Mouse (Mus musculus): ENCODE data around the gene Gm10799.
"Not testable (repeated sequence)": the region's sequence is repeated elsewhere in the genome, so short reads cannot be mapped to it uniquely, and the experiment has no call there.

Gene Gm10799

DNA sequence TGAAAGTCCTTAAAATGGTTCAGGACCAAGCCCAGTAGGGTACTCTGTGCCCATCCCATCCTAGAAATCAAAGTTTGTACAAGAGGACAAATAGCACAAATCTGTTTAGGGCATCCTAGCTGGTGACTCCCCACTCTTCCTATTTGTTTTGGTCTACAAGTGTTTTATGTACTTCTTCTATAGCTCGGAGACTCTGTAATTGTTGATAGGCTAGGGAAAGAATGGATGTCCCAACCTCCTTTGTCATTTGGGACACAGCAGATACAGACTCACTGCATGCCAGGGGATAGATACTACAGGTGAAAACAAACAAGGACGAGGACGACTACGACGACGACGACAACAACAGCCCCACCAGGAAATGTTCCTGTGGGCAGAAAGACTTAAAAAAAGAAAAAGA is at the start of gene Gm10799:
TSS of gene Gm10799 (minus strand) at position 101 of the 400 bp plus-strand sequence.
- in situ Hi-C loops (cut with MboI; ENCODE audit: low sequenced_read_pairs) = not testable (repeated sequence)

DNA sequence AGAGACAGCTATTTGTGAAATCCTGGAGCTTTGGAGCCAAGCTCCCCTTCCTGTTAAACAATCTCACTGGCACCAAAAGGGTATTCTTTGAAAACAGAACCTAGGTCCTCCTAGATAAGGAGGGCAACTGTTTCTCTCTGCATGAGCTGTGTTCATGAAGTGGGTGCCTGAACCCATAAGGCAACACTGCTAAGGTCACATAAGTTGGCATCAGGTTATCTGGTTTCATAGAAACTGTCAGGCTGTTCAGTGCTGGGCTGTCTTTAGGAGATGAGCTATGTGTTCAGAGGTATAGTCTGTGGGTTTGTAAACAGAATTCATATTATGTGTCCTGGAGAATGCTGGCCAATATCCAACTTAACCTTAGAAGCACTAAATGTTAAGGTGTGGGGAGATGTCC is 48.8 kb upstream of the Gm10799 start:
- in situ Hi-C loops (cut with MboI; ENCODE audit: low sequenced_read_pairs) = not testable (repeated sequence)

DNA sequence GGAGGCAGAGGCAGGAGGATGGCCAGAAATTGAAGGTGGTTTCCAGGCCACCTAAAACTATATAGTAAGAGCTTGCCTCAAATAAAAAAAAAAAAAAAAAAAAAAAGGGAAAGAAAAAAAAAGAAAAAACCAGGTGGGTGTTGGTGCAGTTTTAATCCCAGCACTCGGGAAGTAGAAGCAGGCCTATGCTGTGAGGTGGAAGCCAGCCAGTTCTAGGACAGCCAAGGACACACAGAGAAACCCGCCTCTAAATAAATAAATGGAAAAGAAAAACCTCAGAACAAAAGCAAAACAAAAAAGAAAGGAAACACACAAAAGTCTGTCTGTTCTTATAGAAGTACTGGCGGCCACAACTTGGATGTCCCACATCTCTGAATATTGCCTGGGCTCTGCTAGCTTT is 46.5 kb upstream of the Gm10799 start:
- in situ Hi-C loops (cut with MboI; ENCODE audit: low sequenced_read_pairs) = no loop called here

DNA sequence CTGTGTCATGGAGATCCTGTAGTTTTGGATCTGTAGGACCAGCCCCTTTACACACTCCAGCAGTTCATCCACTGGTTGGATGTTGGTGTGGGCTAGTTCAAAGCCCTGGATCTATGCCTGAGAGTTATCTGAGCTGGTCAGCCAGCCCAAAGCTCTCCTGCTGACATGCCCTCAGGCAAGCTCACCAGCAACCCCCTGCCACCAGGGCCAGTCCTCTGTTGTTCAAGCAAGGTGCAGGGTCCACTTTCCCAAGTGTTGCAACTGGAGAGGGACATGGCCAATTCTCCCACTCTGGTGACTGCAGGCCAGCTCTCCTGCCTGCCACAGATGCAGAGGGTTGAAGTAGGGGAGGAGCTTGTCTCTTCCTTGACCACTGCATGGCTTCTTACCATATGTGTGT is 45.2 kb upstream of the Gm10799 start:
- in situ Hi-C loops (cut with MboI; ENCODE audit: low sequenced_read_pairs) = not testable (repeated sequence)

DNA sequence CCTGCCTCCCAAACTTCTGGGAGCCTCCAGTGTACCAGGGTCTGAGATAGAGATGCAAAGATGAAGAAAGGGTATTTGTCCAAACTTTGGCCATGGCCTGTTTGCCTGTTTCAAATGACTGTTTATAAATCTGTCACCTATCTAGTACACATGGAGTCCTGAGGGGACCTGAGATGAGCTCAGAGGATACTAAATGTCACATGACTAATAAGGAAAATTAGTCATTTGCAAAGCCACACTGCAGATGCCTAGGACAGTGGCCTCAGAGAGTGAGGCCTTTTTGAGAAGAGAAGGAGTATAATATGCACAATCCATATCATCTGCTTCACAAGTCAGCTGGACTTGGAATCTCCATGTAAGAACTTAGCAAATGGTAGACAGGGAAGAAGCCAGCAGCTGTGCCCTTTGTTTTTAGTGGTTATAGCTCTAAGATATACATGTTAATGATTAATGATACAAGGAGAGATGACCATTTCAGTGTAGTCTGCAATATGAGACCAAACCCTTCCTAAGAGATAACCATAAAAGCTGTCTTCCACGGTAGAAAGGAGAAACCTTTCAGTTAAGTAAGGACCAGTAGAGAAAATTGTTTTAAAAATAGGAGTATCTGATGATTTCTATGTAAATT is 42.9 kb upstream of the Gm10799 start:
- in situ Hi-C loops (cut with MboI; ENCODE audit: low sequenced_read_pairs) = not testable (repeated sequence)

DNA sequence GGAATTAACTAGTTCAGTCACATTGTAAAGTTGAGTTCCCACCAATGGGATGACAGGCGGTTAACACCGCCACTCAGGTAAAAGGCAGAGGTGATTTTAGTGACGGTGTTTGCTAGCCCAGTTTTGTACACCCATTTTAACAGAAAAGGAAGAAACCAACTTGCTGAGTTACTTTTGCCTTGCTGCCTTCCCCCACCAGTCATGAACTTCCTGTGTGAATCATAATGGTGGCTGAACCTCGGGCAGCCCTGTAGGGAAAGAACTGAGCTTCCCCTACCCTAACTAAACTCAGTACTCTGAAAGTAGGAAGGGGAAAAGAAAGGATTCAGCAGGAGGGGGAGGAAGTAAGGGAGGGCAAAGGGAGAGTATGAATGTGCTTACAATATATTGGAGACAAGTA is 41.7 kb upstream of the Gm10799 start:
- in situ Hi-C loops (cut with MboI; ENCODE audit: low sequenced_read_pairs) = no loop called here

DNA sequence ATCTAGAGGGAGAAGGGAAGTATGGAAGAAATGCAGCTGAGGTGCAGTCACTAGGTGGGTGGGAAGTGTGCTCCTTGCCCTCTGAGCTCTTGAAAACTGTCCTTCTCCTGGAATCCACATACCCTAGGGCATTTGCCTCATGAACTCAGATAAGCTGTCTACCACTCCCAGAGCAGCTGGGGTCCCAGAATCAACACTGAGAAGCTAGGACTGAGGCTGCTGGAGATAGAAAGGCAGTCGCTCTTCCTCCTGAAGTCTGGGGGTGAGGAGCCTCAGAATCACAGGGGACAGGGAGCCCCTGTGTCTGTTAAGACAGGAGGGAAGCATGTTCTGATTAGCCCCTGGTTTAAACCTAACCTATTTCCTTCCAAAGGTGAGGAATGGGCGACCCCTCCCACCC is 41.2 kb upstream of the Gm10799 start:
- in situ Hi-C loops (cut with MboI; ENCODE audit: low sequenced_read_pairs) = no loop called here

DNA sequence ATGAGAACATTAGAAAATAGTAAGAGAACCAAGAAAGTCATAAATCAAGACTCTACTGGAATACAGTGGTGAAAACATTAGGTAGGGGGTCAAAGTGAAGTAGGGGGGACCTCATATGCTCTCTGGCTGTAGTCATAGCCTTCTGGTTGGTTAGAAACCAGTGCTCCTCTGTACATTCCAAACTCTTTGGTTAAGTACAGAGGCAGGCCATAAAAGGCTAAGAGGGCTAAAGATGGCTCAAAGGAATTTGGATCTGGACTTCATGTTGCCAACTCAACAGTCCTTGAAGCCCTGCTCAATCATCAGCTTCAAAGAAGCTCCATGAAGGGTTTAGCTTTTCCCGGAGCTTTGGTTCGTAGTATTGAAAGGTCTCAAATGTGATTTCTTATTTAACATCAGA is 40.7 kb upstream of the Gm10799 start:
- in situ Hi-C loops (cut with MboI; ENCODE audit: low sequenced_read_pairs) = not testable (repeated sequence)

DNA sequence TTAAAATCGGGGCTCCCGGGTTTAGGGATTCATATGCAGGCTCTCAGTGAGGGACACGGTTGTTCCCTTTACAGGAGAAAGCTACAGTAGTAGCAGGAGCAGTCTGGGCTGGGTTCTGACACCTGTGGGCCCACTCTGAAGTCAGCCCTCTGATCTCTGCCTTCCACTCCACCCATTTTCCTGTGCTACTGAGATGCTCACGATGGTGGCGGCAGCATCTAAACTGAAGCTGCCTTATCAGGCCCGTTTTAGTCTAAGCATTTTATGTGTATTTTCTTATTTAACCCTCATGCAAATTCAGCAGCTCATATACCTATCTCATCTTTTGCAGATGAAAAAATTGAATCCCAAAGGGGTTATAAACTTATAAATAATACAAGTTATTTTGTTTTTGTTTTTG is 36.5 kb upstream of the Gm10799 start:
- in situ Hi-C loops (cut with MboI; ENCODE audit: low sequenced_read_pairs) = no loop called here

DNA sequence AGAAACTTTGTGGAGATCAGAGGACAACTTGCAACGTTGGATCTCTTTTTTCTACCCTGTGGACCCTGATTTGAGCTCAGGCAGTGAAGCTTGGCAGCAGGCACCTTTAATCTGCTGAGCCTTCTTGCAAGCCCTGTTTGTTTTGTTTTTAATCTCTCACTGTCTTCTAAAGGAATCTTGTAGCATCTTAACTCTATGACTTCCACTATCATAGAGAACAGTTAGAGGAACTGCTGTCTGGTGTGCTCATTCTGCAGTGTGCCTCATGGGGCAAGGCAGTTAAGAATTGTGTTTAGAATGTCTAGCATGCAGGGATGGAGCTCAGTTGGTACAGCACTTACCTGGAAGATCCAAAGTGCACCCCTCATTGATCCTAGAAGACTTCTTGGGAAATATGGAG is 31.6 kb upstream of the Gm10799 start:
- in situ Hi-C loops (cut with MboI; ENCODE audit: low sequenced_read_pairs) = no loop called here

DNA sequence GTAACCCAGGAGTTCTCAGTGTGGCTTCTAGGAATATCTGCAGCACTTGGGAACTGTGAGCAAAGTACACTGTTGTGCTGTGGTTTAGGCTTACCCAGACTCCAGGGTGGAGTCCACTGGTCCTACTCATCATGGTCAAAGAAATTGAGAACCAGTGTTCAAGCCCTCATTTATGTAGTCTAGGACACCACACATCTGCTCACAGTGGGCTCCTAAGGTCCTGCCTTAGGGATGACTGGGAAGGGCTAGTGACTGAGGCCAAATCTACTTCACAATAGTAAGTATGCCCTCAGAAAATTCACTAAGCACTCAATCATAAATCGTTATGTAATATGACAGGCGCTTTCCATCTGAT is 30.9 kb upstream of the Gm10799 start:
- in situ Hi-C loops (cut with MboI; ENCODE audit: low sequenced_read_pairs) = no loop called here

DNA sequence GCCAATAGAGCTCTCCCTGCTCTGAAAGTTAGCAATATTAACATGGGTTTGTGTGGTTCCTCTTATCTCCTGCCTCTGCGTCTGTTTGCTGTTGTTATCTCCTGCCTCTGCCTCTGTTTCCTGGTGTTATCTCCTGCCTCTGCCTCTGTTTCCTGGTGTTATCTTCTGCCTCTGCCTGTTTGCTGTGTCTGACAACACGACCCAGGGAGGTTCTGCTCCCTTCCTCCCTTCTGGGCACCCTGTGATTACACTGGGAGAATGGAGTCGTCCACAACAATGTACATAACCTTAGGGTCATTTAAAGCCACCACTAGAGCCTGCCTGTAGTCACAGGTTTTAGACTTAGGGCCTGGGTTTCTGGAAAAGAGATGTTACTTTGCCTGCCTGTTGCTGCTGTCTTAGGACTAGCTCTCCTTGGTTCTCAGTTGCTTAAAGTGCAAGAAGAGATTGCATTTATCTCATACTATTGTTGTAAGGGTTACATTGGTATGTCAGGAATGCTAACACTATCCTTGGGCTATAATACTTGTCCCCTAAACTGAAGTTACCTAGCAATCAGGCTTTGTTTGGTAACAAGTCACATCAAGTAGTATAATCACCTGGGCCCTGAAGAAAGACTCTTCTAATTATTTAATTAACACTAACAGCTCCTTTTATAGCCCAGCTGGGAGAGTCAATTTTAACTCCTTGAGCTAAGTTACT is 30.3 kb upstream of the Gm10799 start:
- in situ Hi-C loops (cut with MboI; ENCODE audit: low sequenced_read_pairs) = no loop called here

DNA sequence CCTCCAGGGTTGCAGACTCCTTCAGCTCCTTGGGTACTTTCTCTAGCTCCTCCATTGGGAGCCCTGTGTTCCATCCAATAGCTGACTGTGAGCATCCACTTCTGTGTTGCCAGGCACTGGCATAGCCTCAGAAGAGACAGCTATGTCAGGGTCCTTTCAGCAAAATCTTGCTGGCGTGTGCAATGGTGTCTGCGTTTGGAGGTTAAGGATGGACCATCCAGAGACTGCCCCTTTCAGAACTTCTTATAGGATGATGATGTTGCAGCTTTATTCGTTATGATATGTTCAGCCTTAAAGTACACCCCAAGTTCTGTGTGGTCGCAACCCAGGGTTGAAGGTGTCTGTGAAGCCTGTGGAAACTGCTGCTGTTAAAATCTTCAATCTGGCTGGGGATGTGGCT is 29.0 kb upstream of the Gm10799 start:
- in situ Hi-C loops (cut with MboI; ENCODE audit: low sequenced_read_pairs) = not testable (repeated sequence)

DNA sequence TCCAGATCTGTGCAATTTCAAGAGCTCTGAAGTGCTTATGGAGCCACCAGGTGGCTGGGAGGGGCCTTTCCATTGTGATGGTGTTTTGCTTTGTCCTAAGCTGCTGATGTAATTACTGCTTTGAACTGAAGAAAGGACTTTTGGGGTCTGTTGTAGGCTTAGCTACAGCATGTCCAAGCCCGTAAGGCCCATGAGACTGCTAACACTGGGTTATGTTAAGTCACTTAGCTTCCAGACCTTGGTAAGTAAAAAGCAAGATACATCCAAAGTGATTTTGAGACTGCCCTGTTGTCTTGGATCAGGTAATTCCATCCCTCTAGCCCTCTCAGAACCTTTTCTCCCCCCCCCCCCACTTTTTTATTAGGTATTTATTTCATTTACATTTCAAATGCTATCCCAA is 28.4 kb upstream of the Gm10799 start:
- in situ Hi-C loops (cut with MboI; ENCODE audit: low sequenced_read_pairs) = not testable (repeated sequence)

DNA sequence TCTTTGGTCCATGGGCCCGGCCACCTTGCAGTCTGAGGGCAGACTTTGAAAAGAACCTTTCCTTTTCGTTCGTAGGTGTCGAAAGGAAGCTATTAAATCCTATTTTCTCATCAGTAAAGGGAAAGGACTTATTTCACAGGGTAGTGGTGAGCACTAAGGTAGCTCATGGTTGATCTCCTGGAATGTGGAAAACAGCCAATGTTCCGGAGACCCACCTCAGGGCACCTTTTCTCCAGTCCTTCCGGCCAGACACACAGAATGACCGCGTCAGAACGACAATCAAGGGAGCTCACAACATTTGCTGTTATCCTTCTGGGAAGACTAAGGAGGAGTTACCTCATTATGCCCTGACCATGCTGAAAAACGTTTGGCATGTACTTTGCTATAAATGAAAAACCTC is 27.9 kb upstream of the Gm10799 start:
- in situ Hi-C loops (cut with MboI; ENCODE audit: low sequenced_read_pairs) = no loop called here

DNA sequence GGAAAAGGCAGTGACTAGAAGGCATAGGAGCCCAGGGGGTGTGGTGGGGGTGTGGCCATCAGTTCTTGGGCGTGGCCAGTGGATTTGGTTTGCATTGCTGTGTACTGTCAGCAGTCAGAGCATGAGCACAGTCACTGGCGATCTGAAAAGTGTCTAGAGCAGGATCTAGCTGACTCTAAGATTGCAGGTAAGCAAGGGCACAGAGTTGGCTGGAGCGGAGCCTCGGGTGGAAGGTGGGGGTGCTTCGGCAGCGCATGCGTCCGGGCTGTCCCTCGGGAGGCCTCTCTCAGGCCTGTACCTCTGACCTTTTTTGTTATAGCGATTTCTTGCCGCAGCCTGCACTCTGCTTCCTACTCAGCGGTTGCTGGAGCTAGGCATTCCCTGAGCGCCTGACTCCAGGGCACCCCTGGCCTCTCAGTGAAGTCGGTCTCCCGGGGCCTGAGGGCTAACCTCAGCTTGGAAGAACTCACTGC is 27.4 kb upstream of the Gm10799 start, which contains the start of gene Cd59a:
TSS of gene Cd59a (plus strand) at position 61 of the 473 bp plus-strand sequence.
- in situ Hi-C loops (cut with MboI; ENCODE audit: low sequenced_read_pairs) = no loop called here

DNA sequence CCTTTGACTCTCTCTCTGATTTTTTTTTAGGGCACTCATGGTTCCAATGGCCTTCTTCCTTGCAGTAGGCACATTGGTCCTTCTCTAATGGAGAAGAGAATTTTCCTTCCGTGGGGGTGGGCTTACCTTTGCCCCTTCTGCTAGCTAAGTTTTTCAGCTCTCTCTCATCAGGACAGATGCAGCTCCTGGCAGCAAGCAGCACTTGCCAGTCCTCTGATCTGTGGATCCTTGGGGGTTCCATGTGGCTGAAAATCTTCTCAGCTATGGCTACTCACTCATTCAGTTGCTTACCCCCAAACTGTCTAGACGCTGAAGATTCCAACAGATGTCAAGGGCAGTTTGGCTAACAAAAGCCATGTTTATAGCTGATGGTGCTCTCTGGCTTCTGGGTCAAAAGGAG is 25.0 kb upstream of the Gm10799 start:
- in situ Hi-C loops (cut with MboI; ENCODE audit: low sequenced_read_pairs) = no loop called here

DNA sequence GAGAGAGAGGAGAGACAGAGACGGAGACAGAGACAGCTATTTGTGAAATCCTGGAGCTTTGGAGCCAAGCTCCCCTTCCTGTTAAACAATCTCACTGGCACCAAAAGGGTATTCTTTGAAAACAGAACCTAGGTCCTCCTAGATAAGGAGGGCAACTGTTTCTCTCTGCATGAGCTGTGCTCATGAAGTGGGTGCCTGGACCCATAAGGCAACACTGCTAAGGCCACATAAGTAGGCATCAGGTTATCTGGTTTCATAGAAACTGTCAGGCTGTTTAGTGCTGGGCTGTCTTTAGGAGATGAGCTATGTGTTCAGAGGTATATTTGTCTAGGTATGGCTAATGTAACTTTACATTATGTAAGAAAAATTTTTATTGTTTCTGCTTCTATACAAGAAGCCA is 19.2 kb upstream of the Gm10799 start:
- in situ Hi-C loops (cut with MboI; ENCODE audit: low sequenced_read_pairs) = not testable (repeated sequence)

DNA sequence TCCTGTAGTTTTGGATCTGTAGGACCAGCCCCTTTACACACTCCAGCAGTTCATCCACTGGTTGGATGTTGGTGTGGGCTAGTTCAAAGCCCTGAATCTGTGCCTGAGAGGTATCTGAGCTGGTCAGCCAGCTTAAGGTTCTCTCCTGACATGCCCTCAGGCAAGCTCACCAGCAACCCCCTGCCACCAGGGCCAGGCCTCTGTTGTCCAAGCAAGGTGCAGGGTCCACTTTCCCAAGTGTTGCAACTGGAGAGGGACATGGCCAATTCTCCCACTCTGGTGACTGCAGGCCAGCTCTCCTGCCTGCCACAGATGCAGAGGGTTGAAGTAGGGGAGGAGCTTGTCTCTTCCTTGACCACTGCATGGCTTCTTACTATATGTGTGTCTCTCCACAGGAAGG is 15.7 kb upstream of the Gm10799 start:
- in situ Hi-C loops (cut with MboI; ENCODE audit: low sequenced_read_pairs) = not testable (repeated sequence)

DNA sequence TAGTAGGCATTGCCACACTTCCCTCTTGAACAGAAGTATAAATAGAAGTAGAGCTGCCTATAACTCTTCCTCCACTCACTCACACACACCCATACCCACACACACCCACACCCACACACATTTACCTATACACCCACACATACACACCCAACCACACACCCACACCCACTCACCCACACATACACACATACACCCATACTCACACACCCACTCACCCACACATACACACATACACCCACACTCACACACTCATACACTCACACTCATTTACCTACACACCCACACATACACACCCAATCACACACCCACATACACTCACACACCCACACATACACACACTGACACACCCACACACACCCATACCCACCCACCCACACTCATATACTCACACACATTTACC is 14.1 kb upstream of the Gm10799 start:
- in situ Hi-C loops (cut with MboI; ENCODE audit: low sequenced_read_pairs) = no loop called here

DNA sequence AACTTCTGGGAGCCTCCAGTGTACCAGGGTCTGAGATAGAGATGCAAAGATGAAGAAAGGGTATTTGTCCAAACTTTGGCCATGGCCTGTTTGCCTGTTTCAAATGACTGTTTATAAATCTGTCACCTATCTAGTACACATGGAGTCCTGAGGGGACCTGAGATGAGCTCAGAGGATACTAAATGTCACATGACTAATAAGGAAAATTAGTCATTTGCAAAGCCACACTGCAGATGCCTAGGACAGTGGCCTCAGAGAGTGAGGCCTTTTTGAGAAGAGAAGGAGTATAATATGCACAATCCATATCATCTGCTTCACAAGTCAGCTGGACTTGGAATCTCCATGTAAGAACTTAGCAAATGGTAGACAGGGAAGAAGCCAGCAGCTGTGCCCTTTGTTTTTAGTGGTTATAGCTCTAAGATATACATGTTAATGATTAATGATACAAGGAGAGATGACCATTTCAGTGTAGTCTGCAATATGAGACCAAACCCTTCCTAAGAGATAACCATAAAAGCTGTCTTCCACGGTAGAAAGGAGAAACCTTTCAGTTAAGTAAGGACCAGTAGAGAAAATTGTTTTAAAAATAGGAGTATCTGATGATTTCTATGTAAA is 13.2 kb upstream of the Gm10799 start:
- in situ Hi-C loops (cut with MboI; ENCODE audit: low sequenced_read_pairs) = not testable (repeated sequence)

DNA sequence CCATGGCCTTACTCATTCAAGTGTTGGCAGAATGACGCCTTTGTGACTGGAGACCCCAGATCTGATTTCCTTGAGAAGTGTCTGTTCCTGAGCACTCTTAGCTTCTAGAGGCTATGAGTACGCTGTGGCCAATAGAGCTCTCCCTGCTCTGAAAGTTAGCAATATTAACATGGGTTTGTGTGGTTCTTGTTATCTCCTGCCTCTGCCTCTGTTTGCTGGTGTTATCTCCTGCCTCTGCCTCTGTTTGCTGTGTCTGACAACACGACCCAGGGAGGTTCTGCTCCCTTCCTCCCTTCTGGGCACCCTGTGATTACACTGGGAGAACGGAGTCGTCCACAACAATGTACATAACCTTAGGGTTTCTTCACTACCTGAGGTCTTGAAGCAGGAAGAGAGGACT is 9.9 kb upstream of the Gm10799 start:
- in situ Hi-C loops (cut with MboI; ENCODE audit: low sequenced_read_pairs) = not testable (repeated sequence)
